Mouse (Mus musculus) embryo, embryonic 10.5 days (tissue): ENCODE measurements at regions not wholly inside any gene's neighbourhood (a gene's known extent, or its start where the extent isn't known, plus 50 kb on each side); places are given as distances from the start of the nearest gene placed in this dataset.

ENCODE experiments used
- DNase-seq: peaks from one replicate; pipeline ENCODE4 v3.0.0-alpha.2; 2015; ENCODE audit warnings: low spot score

DNA sequence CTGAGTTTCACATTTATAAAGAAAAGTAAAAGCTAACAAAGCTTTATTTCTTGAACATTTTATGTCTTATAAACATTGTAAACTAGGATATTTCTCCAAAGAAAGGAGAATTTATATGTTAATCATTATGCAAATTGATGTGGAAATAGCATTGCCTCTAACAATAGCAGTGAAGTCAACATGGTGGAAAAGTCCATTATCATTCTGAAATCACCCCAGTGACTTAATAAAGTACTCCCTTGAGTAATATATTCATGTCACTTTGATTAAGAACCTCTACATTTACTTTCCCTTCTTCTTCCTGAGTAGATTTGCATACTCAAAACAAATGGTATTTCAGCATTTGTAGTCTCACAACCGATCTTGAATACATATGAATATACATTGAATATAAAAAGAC is 676.7 kb upstream of the Edil3 start:
- peak; percentile 1 for DNase-seq

DNA sequence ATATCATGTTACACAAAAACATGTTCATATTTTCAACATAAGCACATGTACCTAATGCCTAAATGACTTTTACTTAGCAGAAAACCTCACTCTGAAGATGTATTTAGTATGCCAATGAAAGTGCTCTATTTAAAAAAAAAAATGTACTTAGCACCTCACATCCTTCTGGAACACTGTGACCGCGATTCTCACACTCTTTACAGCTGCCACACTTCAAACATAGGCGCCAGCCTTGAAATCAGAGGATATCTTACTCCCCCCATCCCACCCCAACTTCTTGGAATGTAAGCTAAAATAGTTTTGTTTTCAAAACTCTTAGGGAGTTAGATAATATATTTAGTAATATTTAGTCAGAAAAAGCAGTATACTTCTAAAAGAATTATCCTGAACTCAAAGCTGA is 634.7 kb upstream of the Edil3 start:
- no peak for DNase-seq

DNA sequence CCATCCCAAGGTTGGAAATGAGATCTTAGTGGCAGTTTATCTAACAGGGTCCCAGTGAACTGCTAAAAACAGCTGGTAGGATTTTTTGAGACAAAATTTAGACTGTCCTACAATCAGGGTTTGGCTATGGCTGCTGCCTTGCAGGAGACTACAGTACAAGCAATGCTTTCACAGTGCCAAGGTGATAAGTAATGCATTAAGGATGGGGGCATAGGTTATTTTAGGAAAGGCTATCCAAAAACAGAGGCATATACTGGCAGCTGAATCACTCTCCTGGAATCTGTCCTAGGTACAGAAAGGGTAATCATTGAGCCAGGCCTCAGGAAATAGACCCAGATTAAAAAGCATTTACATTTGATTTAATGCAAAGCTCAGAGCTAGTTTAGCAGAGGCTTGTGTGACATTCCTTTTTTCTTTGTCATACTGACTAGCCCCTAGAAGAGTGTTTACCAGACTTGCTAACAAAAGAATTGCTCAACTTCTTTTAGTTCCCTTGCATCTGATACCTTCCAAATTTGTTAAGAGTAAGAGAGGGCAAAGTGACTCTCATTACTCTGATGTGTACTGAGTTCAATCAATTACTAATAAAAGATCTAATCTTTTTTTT is 619.5 kb upstream of the Edil3 start:
- no peak for DNase-seq

DNA sequence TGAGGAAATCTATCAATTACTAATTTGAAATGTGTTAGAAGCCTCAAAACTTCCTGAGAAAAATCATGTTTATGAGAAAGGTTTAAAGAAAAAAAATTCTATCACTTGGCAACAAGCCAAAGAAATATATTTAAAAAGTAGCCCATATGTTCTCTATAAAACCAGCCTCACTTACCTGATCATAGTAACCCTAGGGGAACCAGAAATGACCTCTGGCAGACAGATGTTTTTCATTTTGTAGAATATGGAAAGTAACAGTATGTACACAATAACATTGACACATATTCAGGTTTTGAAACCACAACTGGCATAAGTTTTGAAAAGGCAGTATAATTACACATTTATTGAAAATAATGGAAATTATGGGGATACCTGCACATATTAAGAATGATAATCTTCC is 580.8 kb upstream of the Edil3 start:
- no peak for DNase-seq
